Mouse (Mus musculus) small intestine, adult 2 months (tissue): ENCODE data around the gene Gnaq.

ENCODE experiments used
- CTCF ChIP-seq: fragments of 200-500 bp; IDR thresholded peaks from 2 replicates; pipeline ENCODE4 v1.5.1; 2012; ENCODE audit warnings: low read depth, mild to moderate bottlenecking, control low read depth, inconsistent platforms, low read length, moderate library complexity, mixed read lengths; ENCODE audit not compliant: insufficient replicate concordance, insufficient read length; ENCODE audit errors: extremely low read depth
- POLR2A ChIP-seq: fragments of 200-500 bp; IDR thresholded peaks from 2 replicates; pipeline ENCODE4 v1.6.1; 2012; ENCODE audit warnings: low read depth, mild to moderate bottlenecking, control low read depth, inconsistent platforms, low read length, moderate library complexity

GRCm38 (mm10) chr19:16371680-16372079 is 239.0 kb downstream of the Gnaq start:
- no peak for TF ChIP-seq CTCF
- no peak for TF ChIP-seq POLR2A
